Mouse (Mus musculus) hindbrain, postnatal 0 days (tissue): ENCODE measurements around the gene Tmem115. TPM values are rescaled to one million over a fixed set of nuclear protein-coding genes. Genes with fewer than 3 reads are reported as not detected.
A peak's percentile ranks its signal among the peaks of the same experiment; 100 is the strongest.
"Not testable (repeated sequence)": the region's sequence is repeated elsewhere in the genome, so short reads cannot be mapped to it uniquely, and the experiment has no call there.

Source experiments
- ATAC-seq: fragments of 200-750 bp; cut with Nextera tagmentation; 2 replicates; pipeline ENCODE4 v1.8.0; 2017; ENCODE audit warnings: mild to moderate bottlenecking, moderate TSS enrichment, moderate library complexity
- DNase-seq: peaks from one replicate; pipeline ENCODE4 v3.0.0-alpha.2; 2015; ENCODE audit warnings: low spot score
- H3K27ac ChIP-seq: fragments of 300-500 bp; sonication (generic); 2 replicates; pipeline ENCODE4 v1.5.1; 2014; ENCODE audit warnings: mild to moderate bottlenecking
- H3K27me3 ChIP-seq: fragments of 300-500 bp; sonication (generic); 2 replicates; pipeline ENCODE4 v1.6.1; 2014; ENCODE audit warnings: low read length, mixed read lengths; ENCODE audit not compliant: insufficient read depth
- H3K36me3 ChIP-seq: fragments of 300-500 bp; sonication (generic); 2 replicates; pipeline ENCODE4 v1.6.1; 2014; ENCODE audit warnings: low read length, mixed read lengths; ENCODE audit not compliant: insufficient read depth
- H3K4me1 ChIP-seq: fragments of 300-500 bp; sonication (generic); 2 replicates; pipeline ENCODE4 v1.6.1; 2014; ENCODE audit warnings: antibody characterized with exemption, low read length, mixed read lengths; ENCODE audit not compliant: insufficient read depth
- H3K4me2 ChIP-seq: fragments of 300-500 bp; sonication (generic); 2 replicates; pipeline ENCODE4 v1.6.1; 2014; ENCODE audit warnings: low read depth, mild to moderate bottlenecking, low read length, moderate library complexity, mixed read lengths
- H3K4me3 ChIP-seq: fragments of 300-500 bp; sonication (generic); 2 replicates; pipeline ENCODE4 v1.5.1; 2014; ENCODE audit warnings: low read length
- H3K9ac ChIP-seq: fragments of 300-500 bp; sonication (generic); replicated peaks from 2 replicates; pipeline ENCODE4 v1.6.1; 2014; ENCODE audit warnings: mild to moderate bottlenecking, low read length, moderate library complexity, mixed read lengths
- H3K9me3 ChIP-seq: fragments of 300-500 bp; sonication (generic); 2 replicates; pipeline ENCODE4 v1.6.1; 2016; ENCODE audit warnings: low read length, mixed read lengths
- CTCF ChIP-seq: IDR thresholded peaks from 2 replicates; pipeline ENCODE4 v1.5.1; 2016; ENCODE audit warnings: antibody characterized with exemption, control low read depth, low read depth
- WGBS: fragments of 180-500 bp; shearing (Covaris S2); extraction: QIAGEN DNeasy Blood & Tissue Kit; methylation state at CpG from one replicate; pipeline ENCODE4 v1.1.7; 2014; 5-methylcytosine and 5-hydroxymethylcytosine counted together
- polyA plus RNA-seq: library from polyadenylated mRNA; unstranded; fragments of >200 nt; fragmentation: Nextera tagmentation; extraction: Ambion mirVana; gene quantifications from 2 replicates; pipeline ENCODE4 v1.2.1, GENCODE M21; 2015
- total RNA-seq: library from RNA; depleted of rRNA; stranded (reverse); fragments of >200 nt; gene quantifications from 2 replicates; pipeline ENCODE4 v1.2.3, GENCODE M21; 2014

Tmem115 gene
- total and polyA plus RNA-seq, 2 experiments from 2014 or later = 52.3 to 72.6 TPM

GRCm38 (mm10) chr9:107563029-107563581 lies 29.4 kb downstream of the Tmem115 start, which contains the start of gene Tusc2:
Tusc2 (plus strand) TSS chr9:107563255.
- Histone ChIP-seq H3K9me3 (no peaks in the 10 kb centered on the region), H3K9ac (peak within 1 kb of the TSS; percentile 85), H3K4me2 (peak within 1 kb of the TSS; percentile 95), H3K4me3 (peak within 1 kb of the TSS; percentile 92), H3K36me3 (peaks cover 39% of the 10 kb centered on the region), H3K27me3 (no peaks in the 10 kb centered on the region), H3K4me1 (peaks cover 15% of the 10 kb centered on the region), H3K27ac (peak within 1 kb of the TSS; percentile 79)
- TF ChIP-seq CTCF = no peak
- WGBS = 3% methylated on average over 42 of the region's 46 CpGs
- DNase-seq (peak; percentile 96), ATAC-seq (peak; percentile 97)

DNA sequence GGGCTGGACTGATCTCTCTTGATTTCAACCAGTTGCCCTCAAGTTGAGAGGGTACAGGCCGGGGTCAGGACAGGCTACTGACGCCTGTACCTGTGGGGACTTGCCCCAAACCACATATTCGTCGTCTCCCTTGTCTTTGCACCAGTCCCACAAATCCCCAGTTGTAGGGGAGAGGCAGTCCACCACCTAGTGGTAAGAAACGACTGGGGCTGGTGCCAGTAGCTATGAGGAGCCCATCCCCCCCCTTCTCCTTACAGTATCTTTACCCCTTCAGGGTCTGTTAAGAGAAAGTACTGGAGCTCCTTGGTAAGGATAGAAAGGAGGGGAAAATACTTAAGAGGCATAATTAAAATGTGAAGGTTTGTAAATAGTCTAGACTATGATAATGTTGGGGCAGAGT lies 31.8 kb downstream of the Tmem115 start:
- WGBS = 47% methylated on average over 5 of the region's 5 CpGs
- H3K4me2 ChIP-seq, ATAC-seq, H3K9me3 ChIP-seq, DNase-seq, H3K4me3 ChIP-seq, H3K27me3 ChIP-seq, H3K9ac ChIP-seq, H3K27ac ChIP-seq: not testable (repeated sequence)
- Histone ChIP-seq H3K36me3 (peaks cover 19% of the 10 kb centered on the region; the same call in 1 of the 2 replicates), H3K4me1 (peaks cover 25% of the 10 kb centered on the region)

DNA sequence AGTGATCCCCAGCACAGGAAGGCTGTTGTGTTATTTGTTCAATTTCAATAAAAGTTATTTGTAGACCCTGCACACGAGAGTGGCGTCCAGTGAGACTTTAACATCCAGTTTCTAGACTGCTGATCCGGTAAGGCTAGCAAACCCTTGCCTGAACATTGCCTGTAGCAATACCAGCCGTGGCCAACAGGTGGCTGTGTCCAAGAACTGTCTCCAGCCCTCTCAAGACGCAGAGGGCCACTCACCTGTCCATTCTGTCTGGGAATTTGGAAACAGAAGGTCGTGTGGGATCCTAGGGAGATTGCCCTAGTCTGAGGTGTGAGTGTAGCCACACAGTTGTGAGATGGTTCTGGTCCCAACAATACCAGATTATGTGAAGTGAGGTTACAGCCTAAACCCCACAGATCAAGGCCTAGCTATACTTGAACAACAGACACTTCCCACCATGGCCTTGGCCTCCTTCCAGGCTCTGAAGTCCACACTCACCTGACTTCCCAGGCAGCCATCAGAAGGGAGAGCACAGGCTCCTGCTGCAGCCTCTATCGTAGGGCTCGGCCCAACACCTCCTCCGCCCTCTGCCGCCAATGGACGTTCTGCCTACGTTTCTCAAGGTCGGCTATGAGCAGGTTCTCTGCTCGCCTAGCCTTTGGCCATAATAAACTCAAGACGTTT lies 32.4 kb downstream of the Tmem115 start:
- DNase-seq (peak; percentile 82), ATAC-seq (no peak)
- Histone ChIP-seq H3K9me3 (no peaks in the 10 kb centered on the region), H3K4me1 (peaks cover 29% of the 10 kb centered on the region), H3K9ac (no peak overlapping the region), H3K27ac (peak overlapping the region; percentile 70; the same call in 1 of the 2 replicates), H3K4me3 (no peak overlapping the region), H3K4me2 (no peak overlapping the region), H3K36me3 (peaks cover 19% of the 10 kb centered on the region; the same call in 1 of the 2 replicates), H3K27me3 (no peaks in the 10 kb centered on the region)
- peak; percentile 87 for TF ChIP-seq CTCF
- 56% methylated on average over 15 of the region's 15 CpGs for WGBS

- Histone ChIP-seq H3K4me1 (peaks cover 29% of the 10 kb centered on the region), H3K27me3 (no peaks in the 10 kb centered on the region), H3K27ac (no peak overlapping the region), H3K9me3 (no peaks in the 10 kb centered on the region), H3K4me3 (no peak overlapping the region), H3K36me3 (peaks cover 19% of the 10 kb centered on the region; the same call in 1 of the 2 replicates), H3K9ac (no peak overlapping the region), H3K4me2 (no peak overlapping the region)
- ATAC-seq (no peak), DNase-seq (no peak)
- WGBS = 64% methylated on average over 3 of the region's 3 CpGs
- TF ChIP-seq CTCF = no peak
These were observed 33.1 kb downstream of the Tmem115 start for GRCm38 (mm10) chr9:107566855-107567254.

DNA sequence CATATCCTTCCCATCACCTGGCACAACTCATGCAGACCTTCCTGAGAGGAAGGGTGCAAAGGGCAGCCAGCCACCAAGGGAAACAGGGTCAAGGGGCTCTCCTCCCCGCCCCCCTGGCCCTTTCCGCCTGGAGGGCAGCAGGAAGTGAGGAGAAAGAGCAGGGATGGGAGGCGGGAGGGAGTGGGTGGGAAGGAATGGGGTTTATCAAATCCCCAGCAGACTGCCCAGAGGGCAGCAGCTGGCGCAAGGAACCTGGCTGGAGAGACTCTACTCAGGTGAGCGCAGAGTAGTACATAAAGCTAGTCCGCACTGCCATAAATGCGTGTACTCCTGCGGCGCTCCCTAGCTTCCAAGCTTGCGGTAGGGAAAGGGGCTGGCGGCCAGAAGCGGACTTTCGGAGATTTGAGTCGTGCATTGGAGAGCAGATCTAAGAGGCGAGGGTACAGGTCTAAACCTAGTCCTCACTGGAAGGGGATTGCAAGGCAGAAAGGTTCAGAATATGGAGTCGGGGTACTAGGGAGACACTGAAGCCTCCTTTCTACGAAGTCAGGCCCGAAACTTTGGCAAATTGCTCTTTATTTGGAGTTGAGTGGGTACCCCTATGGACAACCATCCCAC lies 34.1 kb downstream of the Tmem115 start, which contains the start of gene Hyal2:
Gene Hyal2 (plus strand): TSS at position 244 of the 618 bp plus-strand sequence.
- Histone ChIP-seq H3K4me2 (peak within 1 kb of the TSS; percentile 83), H3K27me3 (no peaks in the 10 kb centered on the region), H3K4me1 (peaks cover 29% of the 10 kb centered on the region), H3K9ac (peak within 1 kb of the TSS; percentile 75), H3K27ac (peak within 1 kb of the TSS; percentile 86), H3K9me3 (no peaks in the 10 kb centered on the region), H3K4me3 (peak within 1 kb of the TSS; percentile 82), H3K36me3 (peaks cover 26% of the 10 kb centered on the region; the same call in 1 of the 2 replicates)
- 13% methylated on average over 18 of the region's 18 CpGs for WGBS
- 0 out of 2 replicates have a peak, but pooled peaks have one; percentile 1 for TF ChIP-seq CTCF
- DNase-seq (no peak), ATAC-seq (no peak)

GRCm38 (mm10) chr9:107568331-107569261 lies 34.9 kb downstream of the Tmem115 start:
- Histone ChIP-seq H3K27me3 (no peaks in the 10 kb centered on the region), H3K9me3 (no peaks in the 10 kb centered on the region), H3K36me3 (peaks cover 28% of the 10 kb centered on the region; the same call in 1 of the 2 replicates), H3K27ac (peak overlapping the region; percentile 86), H3K4me3 (peak overlapping the region; percentile 82), H3K9ac (peak overlapping the region; percentile 75), H3K4me2 (peak overlapping the region; percentile 83), H3K4me1 (peaks cover 28% of the 10 kb centered on the region)
- WGBS = under 1% methylated on average over 41 of the region's 41 CpGs
- TF ChIP-seq CTCF = no peak
- ATAC-seq = peak; percentile 91
- peak; percentile 93 for DNase-seq
